Mouse (Mus musculus) heart, embryonic 12.5 days (tissue): ENCODE measurements around the gene Cdk15. TPM values are rescaled to one million over a fixed set of nuclear protein-coding genes. Genes with fewer than 3 reads are reported as not detected.
A peak's percentile ranks its signal among the peaks of the same experiment; 100 is the strongest.

ENCODE experiments used
- ATAC-seq: fragments of 200-750 bp; cut with Nextera tagmentation; 2 replicates; pipeline ENCODE4 v1.8.0; 2017; ENCODE audit warnings: moderate TSS enrichment, moderate library complexity; ENCODE audit not compliant: insufficient number of reproducible peaks, low FRiP score
- H3K27ac ChIP-seq: fragments of 300-500 bp; sonication (generic); 2 replicates; pipeline ENCODE4 v1.5.1; 2016; ENCODE audit warnings: mild to moderate bottlenecking, moderate library complexity; ENCODE audit not compliant: poor library complexity, severe bottlenecking
- H3K27me3 ChIP-seq: fragments of 300-500 bp; sonication (generic); replicated peaks from 2 replicates; pipeline ENCODE4 v1.6.1; 2016; ENCODE audit warnings: mild to moderate bottlenecking, moderate library complexity
- H3K36me3 ChIP-seq: fragments of 300-500 bp; sonication (generic); 2 replicates; pipeline ENCODE4 v1.6.1; 2016; ENCODE audit warnings: mild to moderate bottlenecking, moderate library complexity
- H3K4me1 ChIP-seq: fragments of 300-500 bp; sonication (generic); replicated peaks from 2 replicates; pipeline ENCODE4 v1.6.1; 2016; ENCODE audit warnings: mild to moderate bottlenecking
- H3K4me2 ChIP-seq: fragments of 300-500 bp; sonication (generic); 2 replicates; pipeline ENCODE4 v1.6.1; 2016; ENCODE audit warnings: mild to moderate bottlenecking, moderate library complexity
- H3K4me3 ChIP-seq: fragments of 300-500 bp; sonication (generic); 2 replicates; pipeline ENCODE4 v1.5.1; 2016; ENCODE audit warnings: mild to moderate bottlenecking
- H3K9ac ChIP-seq: fragments of 300-500 bp; sonication (generic); 2 replicates; pipeline ENCODE4 v1.6.1; 2016; ENCODE audit warnings: mild to moderate bottlenecking, moderate library complexity
- H3K9me3 ChIP-seq: fragments of 300-500 bp; sonication (generic); replicated peaks from 2 replicates; pipeline ENCODE4 v1.6.1; 2016; ENCODE audit warnings: mild to moderate bottlenecking, moderate library complexity
- WGBS: fragments of 180-500 bp; shearing (Covaris S2); methylation state at CpG from one replicate; pipeline ENCODE4 v1.1.7; 2016; 5-methylcytosine and 5-hydroxymethylcytosine counted together
- polyA plus RNA-seq: library from polyadenylated mRNA; unstranded; fragments of >200 nt; fragmentation: Nextera tagmentation; extraction: Ambion mirVana; gene quantifications from 2 replicates; pipeline ENCODE4 v1.2.1, GENCODE M21; 2016

Cdk15 gene
- polyA plus RNA-seq, 1 experiment from 2014 or later, result 0.11 TPM

DNA sequence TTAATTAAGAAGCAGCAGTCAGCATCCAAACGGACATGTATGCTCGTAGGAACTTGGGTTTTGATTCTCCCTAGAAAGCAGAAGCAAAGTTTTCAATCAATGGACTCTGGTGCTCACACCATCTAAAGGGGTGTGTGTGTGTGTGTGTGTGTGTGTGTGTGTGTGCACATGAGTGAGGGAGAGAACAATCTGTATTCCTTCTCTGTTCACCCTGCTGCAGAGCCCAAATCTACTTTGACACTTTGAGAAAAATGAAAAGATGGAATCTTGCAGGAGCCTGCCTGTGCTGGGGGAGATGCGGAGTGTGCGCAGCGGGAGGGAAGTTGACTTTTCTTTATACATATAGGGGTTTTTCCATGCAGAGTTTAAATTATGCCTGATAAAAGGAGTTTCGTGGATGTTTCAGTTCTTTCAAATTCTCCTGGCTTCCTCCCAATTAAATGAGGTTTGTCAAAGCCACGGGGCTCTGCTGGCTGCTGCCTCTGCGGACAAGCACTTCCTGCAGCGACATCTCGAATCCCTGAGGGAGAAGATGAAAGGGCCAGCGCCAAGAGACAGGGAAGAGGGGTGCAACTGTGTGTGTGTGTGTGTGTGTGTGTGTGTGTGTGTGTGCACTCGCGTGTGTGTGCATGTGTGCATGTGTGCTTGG is 76.2 kb downstream of the Cdk15 start:
- H3K4me3 ChIP-seq, result no peak overlapping the region
- H3K9ac ChIP-seq, result no peak overlapping the region
- ATAC-seq, result no peak
- H3K27ac ChIP-seq, result no peak overlapping the region
- peaks cover 12% of the 10 kb centered on the region for H3K4me1 ChIP-seq
- no peaks in the 10 kb centered on the region for H3K9me3 ChIP-seq
- 43% methylated on average over 13 of the region's 13 CpGs for WGBS
- H3K27me3 ChIP-seq, result peaks cover 37% of the 10 kb centered on the region
- no peaks in the 10 kb centered on the region for H3K36me3 ChIP-seq
- no peak overlapping the region for H3K4me2 ChIP-seq

DNA sequence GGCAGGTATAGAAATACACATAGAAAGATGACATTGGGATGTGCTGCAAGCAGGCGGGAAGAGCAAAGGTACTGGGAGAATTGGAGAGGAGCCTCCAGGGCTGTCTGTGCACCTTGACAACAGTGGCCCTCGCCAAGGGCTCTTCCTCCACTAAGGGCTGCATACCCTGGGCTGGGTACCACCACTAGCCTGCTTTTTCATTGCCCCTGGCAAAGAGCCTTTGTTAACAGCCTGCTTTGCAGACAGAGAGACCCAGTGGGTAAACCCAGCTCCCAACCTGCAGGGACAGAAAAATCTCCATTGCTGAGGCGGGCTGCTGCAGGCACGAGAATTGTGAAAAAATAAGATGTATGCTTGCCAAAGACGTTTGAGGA is 76.7 kb downstream of the Cdk15 start:
- Histone ChIP-seq H3K27me3 (peaks cover 36% of the 10 kb centered on the region), H3K4me2 (no peak overlapping the region), H3K36me3 (no peaks in the 10 kb centered on the region), H3K4me3 (no peak overlapping the region), H3K4me1 (peaks cover 12% of the 10 kb centered on the region), H3K27ac (no peak overlapping the region), H3K9ac (no peak overlapping the region), H3K9me3 (no peaks in the 10 kb centered on the region)
- no peak for ATAC-seq
- 65% methylated on average over 5 of the region's 5 CpGs for WGBS

DNA sequence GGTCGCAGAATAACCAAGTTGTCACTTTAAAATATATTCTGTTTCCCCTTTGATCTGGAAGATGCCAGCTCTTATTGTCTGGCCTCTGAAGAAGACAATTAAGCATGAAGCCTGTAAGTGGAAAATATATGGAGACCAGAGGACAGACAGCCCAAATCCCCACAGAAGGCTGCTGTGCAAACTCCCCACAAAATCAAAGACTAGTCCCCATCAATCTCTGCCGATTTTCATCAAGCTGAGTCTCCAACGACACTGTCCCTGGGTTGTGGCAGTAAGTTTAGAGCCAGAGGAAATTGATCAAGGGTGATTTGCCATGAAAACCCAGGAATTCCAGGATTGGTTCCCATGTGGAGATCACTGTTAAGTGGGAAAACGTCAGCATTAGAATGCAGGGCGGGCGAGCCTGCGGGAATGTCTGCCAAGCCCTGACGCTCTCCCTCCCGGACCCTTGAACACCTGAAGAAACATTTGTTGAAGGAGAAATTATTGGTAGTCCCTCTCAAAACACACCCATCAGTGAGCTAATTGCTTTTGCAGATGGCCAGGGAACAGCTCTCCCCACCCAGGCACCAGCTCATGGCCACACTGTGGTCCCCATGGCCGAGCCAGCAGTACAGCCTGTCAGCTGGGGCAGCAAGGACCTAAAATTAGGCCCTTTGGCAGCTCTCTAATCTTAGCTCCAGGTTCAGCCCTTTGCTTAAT is 77.3 kb downstream of the Cdk15 start:
- WGBS, result 57% methylated on average over 10 of the region's 10 CpGs
- no peak overlapping the region for H3K27ac ChIP-seq
- no peak overlapping the region for H3K4me3 ChIP-seq
- no peak overlapping the region for H3K9ac ChIP-seq
- H3K27me3 ChIP-seq, result peaks cover 30% of the 10 kb centered on the region
- H3K4me2 ChIP-seq, result no peak overlapping the region
- peaks cover 12% of the 10 kb centered on the region for H3K4me1 ChIP-seq
- no peak for ATAC-seq
- no peaks in the 10 kb centered on the region for H3K9me3 ChIP-seq
- no peaks in the 10 kb centered on the region for H3K36me3 ChIP-seq

DNA sequence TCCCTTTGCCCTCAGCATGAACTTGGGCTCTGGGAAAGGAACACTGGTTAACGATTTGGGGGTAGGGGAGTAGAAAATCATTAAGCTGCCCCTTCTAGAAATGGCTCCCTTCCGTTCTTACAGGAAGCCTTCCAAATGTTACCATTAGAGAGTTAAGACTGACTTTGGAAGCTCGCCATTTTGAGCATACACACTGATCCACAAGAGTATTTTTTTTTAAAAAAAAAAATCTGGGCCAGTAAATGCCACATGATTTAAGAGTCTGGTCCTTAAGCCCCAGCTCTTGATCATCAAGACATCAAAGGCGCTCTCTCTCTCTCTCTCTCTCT is 77.8 kb downstream of the Cdk15 start:
- no peaks in the 10 kb centered on the region for H3K36me3 ChIP-seq
- H3K27me3 ChIP-seq, result peaks cover 27% of the 10 kb centered on the region
- 48% methylated on average over 4 of the region's 4 CpGs for whole genome bisulfite sequencing
- peaks cover 12% of the 10 kb centered on the region for H3K4me1 ChIP-seq
- no peak for ATAC-seq
- no peaks in the 10 kb centered on the region for H3K9me3 ChIP-seq
- H3K27ac ChIP-seq, result no peak overlapping the region
- H3K4me2 ChIP-seq, result no peak overlapping the region
- H3K9ac ChIP-seq, result no peak overlapping the region
- no peak overlapping the region for H3K4me3 ChIP-seq

DNA sequence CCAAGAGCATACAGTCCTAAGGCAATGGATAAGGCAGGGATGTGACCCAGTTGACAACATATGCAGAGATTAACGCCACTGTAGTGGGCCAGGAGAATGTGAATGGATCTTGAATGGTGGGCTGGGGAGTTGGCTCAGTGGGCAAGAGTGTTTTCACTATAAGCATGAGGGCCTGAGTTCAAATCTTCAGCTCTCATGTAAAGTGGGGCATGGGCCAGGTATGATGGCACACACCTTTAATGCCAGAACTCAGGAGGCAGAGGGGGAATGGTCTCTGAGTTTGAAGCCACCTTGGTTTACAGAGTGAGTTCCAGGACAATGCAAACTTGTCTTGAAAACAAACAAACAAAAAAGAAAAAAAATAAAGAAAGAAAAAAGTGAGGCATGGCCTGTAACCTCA is 79.5 kb downstream of the Cdk15 start:
- Histone ChIP-seq H3K9me3 (no peaks in the 10 kb centered on the region), H3K4me3 (no peak overlapping the region), H3K4me1 (peaks cover 20% of the 10 kb centered on the region), H3K4me2 (no peak overlapping the region), H3K27me3 (peaks cover 12% of the 10 kb centered on the region), H3K9ac (no peak overlapping the region), H3K27ac (no peak overlapping the region), H3K36me3 (no peaks in the 10 kb centered on the region)
- WGBS, result 84% methylated on average over 1 of the region's 1 CpGs
- ATAC-seq, result no peak

DNA sequence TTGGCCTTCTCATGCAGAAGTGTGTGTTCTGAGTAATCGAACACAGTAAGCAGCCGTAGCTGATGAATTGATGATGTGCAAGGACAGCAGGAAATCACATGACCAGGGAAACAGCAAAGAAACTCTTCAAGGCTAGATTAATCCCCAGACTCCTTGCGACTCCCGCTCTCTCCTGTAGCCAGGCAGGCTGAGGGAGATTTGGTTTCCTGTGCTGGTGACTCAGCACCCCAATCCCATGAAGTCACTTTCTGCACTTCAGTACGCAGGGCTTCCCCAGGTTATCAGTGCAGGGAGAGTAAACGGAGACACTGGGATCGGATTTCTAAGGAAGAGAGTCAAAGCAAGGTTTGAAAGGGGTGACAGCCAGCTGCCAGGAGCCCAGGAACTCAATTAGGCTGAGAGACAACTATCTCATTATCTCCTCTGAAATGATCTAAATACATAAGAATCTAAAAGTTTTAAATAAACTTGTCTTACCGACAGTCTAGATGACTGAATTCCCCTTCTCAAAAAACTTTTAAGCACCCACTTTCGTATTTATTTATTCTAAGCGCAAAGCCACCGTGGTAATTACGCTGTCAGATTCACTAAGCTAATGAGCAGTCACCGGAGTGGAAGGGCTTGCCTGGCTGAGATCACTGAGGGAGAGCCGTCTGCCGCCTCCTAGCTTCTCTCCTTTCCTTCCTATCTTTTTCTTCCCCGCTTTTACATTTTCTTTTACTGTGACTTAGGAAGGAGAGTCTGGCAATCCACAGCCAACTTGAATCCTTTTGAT is 84.3 kb downstream of the Cdk15 start:
- H3K4me3 ChIP-seq, result no peak overlapping the region
- H3K9ac ChIP-seq, result no peak overlapping the region
- ATAC-seq, result no peak
- peak overlapping the region; percentile 45 for H3K4me2 ChIP-seq
- peaks cover 14% of the 10 kb centered on the region; the same call in 1 of the 2 replicates for H3K27me3 ChIP-seq
- 5% methylated on average over 16 of the region's 16 CpGs for WGBS
- H3K36me3 ChIP-seq, result no peaks in the 10 kb centered on the region
- peaks cover 14% of the 10 kb centered on the region for H3K4me1 ChIP-seq
- peaks cover 7% of the 10 kb centered on the region; the same call in 1 of the 2 replicates for H3K9me3 ChIP-seq
- no peak overlapping the region for H3K27ac ChIP-seq

DNA sequence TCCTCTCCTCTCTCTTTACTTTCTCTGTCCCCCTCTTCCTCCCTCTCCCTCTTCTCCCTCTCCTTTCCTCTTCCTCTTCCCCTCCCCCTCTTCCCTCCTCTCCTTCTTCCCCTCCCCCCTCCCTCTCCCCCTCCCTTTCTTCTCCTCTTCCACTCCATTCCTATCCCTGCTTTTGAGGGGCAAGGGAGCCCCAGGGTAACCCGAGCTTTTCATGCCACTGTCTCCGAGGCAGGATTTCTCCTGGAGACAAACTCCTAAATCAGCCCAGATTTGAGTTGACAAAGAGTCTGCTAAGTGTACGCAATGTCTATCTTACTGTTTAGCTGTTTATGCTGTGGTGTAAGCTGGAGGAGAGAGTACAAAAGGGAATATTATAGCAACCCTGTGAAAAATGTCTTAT is 85.0 kb downstream of the Cdk15 start:
- Histone ChIP-seq H3K4me1 (peaks cover 14% of the 10 kb centered on the region), H3K4me3 (no peak overlapping the region), H3K27ac (no peak overlapping the region), H3K9ac (no peak overlapping the region), H3K4me2 (peak overlapping the region; percentile 45; the same call in 1 of the 2 replicates), H3K27me3 (peaks cover 14% of the 10 kb centered on the region; the same call in 1 of the 2 replicates), H3K9me3 (peaks cover 7% of the 10 kb centered on the region; the same call in 1 of the 2 replicates), H3K36me3 (no peaks in the 10 kb centered on the region)
- WGBS, result 29% methylated on average over 3 of the region's 3 CpGs
- no peak for ATAC-seq

DNA sequence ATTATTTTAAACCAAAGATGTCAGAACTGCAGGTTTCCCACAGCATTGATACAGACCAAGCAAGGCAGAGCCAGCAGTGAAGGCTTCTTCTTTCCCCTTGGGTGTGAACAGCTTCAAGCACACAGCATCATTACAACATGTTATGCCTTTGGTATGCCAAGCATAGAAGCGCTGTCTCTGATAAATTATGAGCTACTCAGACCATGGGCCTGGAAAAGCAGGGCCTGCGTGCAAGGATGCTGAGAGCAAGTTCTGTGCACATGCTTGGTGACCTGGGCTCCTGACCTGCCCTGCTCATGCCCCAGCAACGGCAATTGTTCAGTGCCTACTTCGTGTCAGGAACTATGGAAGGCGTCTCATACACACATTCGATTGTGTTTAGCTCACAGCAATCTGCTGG is 85.4 kb downstream of the Cdk15 start:
- WGBS, result 68% methylated on average over 6 of the region's 6 CpGs
- H3K27ac ChIP-seq, result no peak overlapping the region

DNA sequence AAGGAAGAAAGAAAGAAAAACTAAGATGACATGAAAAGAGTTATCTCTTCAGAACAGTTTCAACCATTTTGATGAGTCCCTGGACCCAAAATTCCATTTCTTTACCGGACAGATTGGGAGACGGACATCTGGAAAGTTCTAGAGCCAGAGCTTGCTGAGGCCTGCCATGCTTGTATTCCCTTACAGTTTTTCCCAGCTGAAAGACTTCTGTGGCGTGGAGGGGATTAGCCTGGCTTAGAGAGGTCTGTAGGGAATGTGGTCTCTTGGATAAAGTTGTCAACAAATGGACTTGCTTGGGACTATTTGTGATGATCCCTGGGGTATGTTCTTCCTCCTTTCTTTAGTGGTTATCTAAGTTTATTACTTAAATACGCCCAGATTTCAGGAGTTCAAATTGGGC is 96.0 kb downstream of the Cdk15 start:
- peaks cover 53% of the 10 kb centered on the region for H3K27me3 ChIP-seq
- H3K9ac ChIP-seq, result no peak overlapping the region
- no peak overlapping the region for H3K4me3 ChIP-seq
- ATAC-seq, result no peak
- no peaks in the 10 kb centered on the region for H3K36me3 ChIP-seq
- H3K4me1 ChIP-seq, result no peaks in the 10 kb centered on the region
- no peak overlapping the region for H3K27ac ChIP-seq
- 63% methylated on average over 4 of the region's 4 CpGs for WGBS
- peaks cover 5% of the 10 kb centered on the region; the same call in 1 of the 2 replicates for H3K9me3 ChIP-seq
- no peak overlapping the region for H3K4me2 ChIP-seq

More for the DNA sequence above, 85.4 kb downstream of the Cdk15 start:
- Histone ChIP-seq H3K36me3 (no peaks in the 10 kb centered on the region), H3K9me3 (peaks cover 7% of the 10 kb centered on the region; the same call in 1 of the 2 replicates), H3K4me2 (no peak overlapping the region), H3K4me1 (peaks cover 14% of the 10 kb centered on the region), H3K27me3 (peaks cover 14% of the 10 kb centered on the region; the same call in 1 of the 2 replicates), H3K9ac (no peak overlapping the region), H3K4me3 (no peak overlapping the region)
- ATAC-seq, result no peak

DNA sequence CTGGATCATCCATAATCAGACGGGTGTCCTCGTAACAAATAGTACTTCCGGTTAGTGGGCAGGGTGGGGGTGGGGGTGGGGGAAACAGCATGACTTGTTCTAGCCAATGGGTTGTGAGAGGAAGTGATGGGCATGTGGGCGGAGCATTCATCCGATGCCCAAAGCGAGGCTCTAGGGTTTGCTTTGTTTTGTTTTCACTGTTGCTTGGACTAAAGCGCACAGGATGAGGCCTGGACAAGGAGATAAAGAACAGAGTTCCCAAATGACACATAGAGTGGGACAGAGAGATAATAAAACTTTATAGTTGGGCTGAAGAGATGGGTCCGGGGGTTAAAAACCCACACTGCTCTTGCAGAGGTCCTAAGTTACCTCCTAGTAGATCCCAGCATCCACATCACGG is 98.7 kb downstream of the Cdk15 start:
- Histone ChIP-seq H3K4me3 (no peak overlapping the region), H3K9me3 (0 out of 2 replicates have a peak, but pooled peaks cover 2% of the 10 kb centered on the region), H3K9ac (no peak overlapping the region), H3K4me1 (no peaks in the 10 kb centered on the region), H3K36me3 (no peaks in the 10 kb centered on the region), H3K27me3 (peaks cover 79% of the 10 kb centered on the region), H3K27ac (no peak overlapping the region), H3K4me2 (no peak overlapping the region)
- WGBS, result 76% methylated on average over 9 of the region's 9 CpGs
- ATAC-seq, result no peak

DNA sequence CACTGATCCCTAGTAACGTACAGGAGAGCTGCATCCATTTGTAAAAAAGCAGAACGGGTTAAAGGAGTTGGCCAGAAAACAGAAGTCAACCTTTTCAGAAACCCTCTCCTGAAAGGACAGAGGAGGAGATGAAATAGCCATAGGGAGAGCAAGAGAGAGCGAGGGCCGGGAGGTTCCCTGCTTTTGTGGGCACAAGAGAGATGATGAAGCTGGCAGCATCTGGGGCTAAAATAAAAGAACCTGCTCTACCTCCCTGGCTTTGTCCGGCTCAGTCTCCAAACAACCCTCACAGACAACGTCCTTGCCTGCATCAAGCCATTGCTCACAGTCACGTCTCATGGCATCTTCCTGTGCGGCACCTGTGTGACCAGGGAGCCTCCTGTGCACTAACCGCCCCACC is 102.4 kb downstream of the Cdk15 start:
- no peak overlapping the region for H3K9ac ChIP-seq
- no peak overlapping the region for H3K4me2 ChIP-seq
- no peak overlapping the region for H3K27ac ChIP-seq
- WGBS, result 88% methylated on average over 9 of the region's 9 CpGs
- H3K9me3 ChIP-seq, result no peaks in the 10 kb centered on the region
- peaks cover 8% of the 10 kb centered on the region; the same call in 1 of the 2 replicates for H3K4me1 ChIP-seq
- H3K4me3 ChIP-seq, result no peak overlapping the region
- H3K36me3 ChIP-seq, result no peaks in the 10 kb centered on the region
- H3K27me3 ChIP-seq, result peaks cover 82% of the 10 kb centered on the region
- ATAC-seq, result no peak
